Mouse (Mus musculus) embryonic facial prominence, embryonic 11.5 days (tissue): ENCODE data around the gene Gm4491. TPM values are rescaled to one million over a fixed set of nuclear protein-coding genes. Genes with fewer than 3 reads are reported as not detected.

Source experiments
- ATAC-seq: fragments of 200-750 bp; cut with Nextera tagmentation; replicated peaks from 2 replicates; pipeline ENCODE4 v1.8.0; 2017; ENCODE audit warnings: low read depth; ENCODE audit not compliant: insufficient number of reproducible peaks, low FRiP score, low TSS enrichment
- DNase-seq: peaks from one replicate; pipeline ENCODE4 v3.0.0-alpha.2; 2015; ENCODE audit warnings: low spot score
- H3K27ac ChIP-seq: fragments of 300-500 bp; sonication (generic); replicated peaks from 2 replicates; pipeline ENCODE4 v1.5.1; 2014; ENCODE audit warnings: mild to moderate bottlenecking, low read depth, low read length, control low read depth
- H3K27me3 ChIP-seq: fragments of 300-500 bp; sonication (generic); 2 replicates; pipeline ENCODE4 v1.6.1; 2014; ENCODE audit warnings: mild to moderate bottlenecking, low read length, moderate library complexity, mixed read lengths; ENCODE audit not compliant: control insufficient read depth, insufficient read depth
- H3K36me3 ChIP-seq: fragments of 300-500 bp; sonication (generic); replicated peaks from 2 replicates; pipeline ENCODE4 v1.6.1; 2014; ENCODE audit warnings: low read depth, mild to moderate bottlenecking, low read length, moderate library complexity, mixed read lengths; ENCODE audit not compliant: control insufficient read depth, insufficient read depth
- H3K4me1 ChIP-seq: fragments of 300-500 bp; sonication (generic); 2 replicates; pipeline ENCODE4 v1.6.1; 2014; ENCODE audit warnings: low read length, mixed read lengths; ENCODE audit not compliant: control insufficient read depth, insufficient read depth
- H3K4me2 ChIP-seq: fragments of 300-500 bp; sonication (generic); 2 replicates; pipeline ENCODE4 v1.6.1; 2014; ENCODE audit warnings: low read depth, mild to moderate bottlenecking, control low read depth, low read length, moderate library complexity
- H3K4me3 ChIP-seq: fragments of 300-500 bp; sonication (generic); 2 replicates; pipeline ENCODE4 v1.5.1; 2014; ENCODE audit warnings: low read depth, low read length, control low read depth
- H3K9ac ChIP-seq: fragments of 300-500 bp; sonication (generic); replicated peaks from 2 replicates; pipeline ENCODE4 v1.6.1; 2014; ENCODE audit warnings: mild to moderate bottlenecking, control low read depth, low read length
- H3K9me3 ChIP-seq: fragments of 300-500 bp; sonication (generic); replicated peaks from 2 replicates; pipeline ENCODE4 v1.6.1; 2016; ENCODE audit warnings: mild to moderate bottlenecking, low read length, inconsistent platforms, mixed read lengths; ENCODE audit not compliant: control insufficient read depth
- WGBS: fragments of 180-500 bp; shearing (Covaris S2); extraction: QIAGEN DNeasy Blood & Tissue Kit; methylation state at CpG from one replicate; pipeline ENCODE4 v1.1.7; 2014; 5-methylcytosine and 5-hydroxymethylcytosine counted together
- polyA plus RNA-seq: library from polyadenylated mRNA; unstranded; fragments of >200 nt; fragmentation: Nextera tagmentation; extraction: Ambion mirVana; gene quantifications from 2 replicates; pipeline ENCODE4 v1.2.1, GENCODE M21; 2014

The Gm4491 gene
- polyA plus RNA-seq, 1 experiment from 2014 or later, result not detected

- no peak for ATAC-seq
- Histone ChIP-seq H3K9ac (no peak overlapping the region), H3K4me2 (no peak overlapping the region), H3K4me3 (no peak overlapping the region), H3K27me3 (no peaks in the 10 kb centered on the region), H3K9me3 (no peaks in the 10 kb centered on the region), H3K36me3 (no peaks in the 10 kb centered on the region), H3K27ac (no peak overlapping the region), H3K4me1 (no peaks in the 10 kb centered on the region)
- no peak for DNase-seq
- 78% methylated on average over 7 of the region's 7 CpGs for whole genome bisulfite sequencing
Observed at GRCm38 (mm10) chr14:57122295-57122694, 6.6 kb upstream of the Gm4491 start.

- DNase-seq, result peak; percentile 83
- WGBS, result 9% methylated on average over 4 of the region's 4 CpGs
- Histone ChIP-seq H3K36me3 (no peaks in the 10 kb centered on the region), H3K27ac (no peak overlapping the region), H3K27me3 (peaks cover 30% of the 10 kb centered on the region), H3K4me3 (no peak overlapping the region), H3K4me1 (peaks cover under 1% of the 10 kb centered on the region), H3K4me2 (no peak overlapping the region), H3K9ac (no peak overlapping the region), H3K9me3 (no peaks in the 10 kb centered on the region)
- no peak for ATAC-seq
Observed at GRCm38 (mm10) chr14:57109194-57109593, 6.5 kb downstream of the Gm4491 start.

GRCm38 (mm10) chr14:57107916-57108315 is 7.8 kb downstream of the Gm4491 start:
- no peaks in the 10 kb centered on the region for H3K36me3 ChIP-seq
- H3K9ac ChIP-seq, result no peak overlapping the region
- H3K9me3 ChIP-seq, result no peaks in the 10 kb centered on the region
- H3K4me3 ChIP-seq, result no peak overlapping the region
- DNase-seq (no peak), ATAC-seq (no peak)
- peaks cover 4% of the 10 kb centered on the region for H3K4me1 ChIP-seq
- H3K27me3 ChIP-seq, result peaks cover 41% of the 10 kb centered on the region
- WGBS, result 72% methylated on average over 5 of the region's 5 CpGs
- H3K27ac ChIP-seq, result no peak overlapping the region
- H3K4me2 ChIP-seq, result no peak overlapping the region

GRCm38 (mm10) chr14:57107091-57107490 is 8.6 kb downstream of the Gm4491 start:
- H3K27me3 ChIP-seq, result peaks cover 46% of the 10 kb centered on the region
- 75% methylated on average over 8 of the region's 8 CpGs for WGBS

GRCm38 (mm10) chr14:57105721-57106120 is 10.0 kb downstream of the Gm4491 start:
- H3K4me2 ChIP-seq, result no peak overlapping the region
- DNase-seq, result no peak
- no peaks in the 10 kb centered on the region for H3K9me3 ChIP-seq
- WGBS, result 36% methylated on average over 11 of the region's 11 CpGs
- no peak for ATAC-seq
- no peak overlapping the region for H3K4me3 ChIP-seq
- H3K9ac ChIP-seq, result no peak overlapping the region
- H3K27ac ChIP-seq, result no peak overlapping the region
- H3K36me3 ChIP-seq, result no peaks in the 10 kb centered on the region
- peaks cover 4% of the 10 kb centered on the region for H3K4me1 ChIP-seq
- H3K27me3 ChIP-seq, result peaks cover 48% of the 10 kb centered on the region

More at GRCm38 (mm10) chr14:57107091-57107490, 8.6 kb downstream of the Gm4491 start:
- Histone ChIP-seq H3K4me1 (peaks cover 4% of the 10 kb centered on the region), H3K4me2 (no peak overlapping the region), H3K36me3 (no peaks in the 10 kb centered on the region), H3K9me3 (no peaks in the 10 kb centered on the region), H3K9ac (no peak overlapping the region), H3K27ac (0 out of 2 replicates have a peak overlapping the region, but pooled peaks have one; percentile 20), H3K4me3 (no peak overlapping the region)
- ATAC-seq, result no peak
- no peak for DNase-seq

GRCm38 (mm10) chr14:57105111-57105510 is 10.6 kb downstream of the Gm4491 start:
- H3K27me3 ChIP-seq, result peaks cover 48% of the 10 kb centered on the region
- H3K27ac ChIP-seq, result no peak overlapping the region
- H3K4me3 ChIP-seq, result no peak overlapping the region
- no peak overlapping the region for H3K9ac ChIP-seq
- no peak for DNase-seq
- no peaks in the 10 kb centered on the region for H3K36me3 ChIP-seq
- H3K4me1 ChIP-seq, result peaks cover 4% of the 10 kb centered on the region
- no peak for ATAC-seq
- no peaks in the 10 kb centered on the region for H3K9me3 ChIP-seq
- peak overlapping the region; percentile 98; the same call in 1 of the 2 replicates for H3K4me2 ChIP-seq
- 7% methylated on average over 14 of the region's 14 CpGs for WGBS

- no peaks in the 10 kb centered on the region for H3K36me3 ChIP-seq
- H3K9ac ChIP-seq, result peak within 1 kb of the TSS; percentile 54
- H3K4me2 ChIP-seq, result peak within 1 kb of the TSS; percentile 98
- peak; percentile 59 for DNase-seq
- H3K4me3 ChIP-seq, result peak within 1 kb of the TSS; percentile 54
- H3K27me3 ChIP-seq, result peaks cover 48% of the 10 kb centered on the region
- H3K9me3 ChIP-seq, result no peaks in the 10 kb centered on the region
- under 1% methylated on average over 86 of the region's 101 CpGs for WGBS
- peaks cover 4% of the 10 kb centered on the region for H3K4me1 ChIP-seq
- no peak within 1 kb of the TSS for H3K27ac ChIP-seq
- peak; percentile 74 for ATAC-seq
Observed at GRCm38 (mm10) chr14:57104106-57105023, 11.3 kb downstream of the Gm4491 start, which contains the start of gene Gjb2. Gjb2 (minus strand) TSS chr14:57104702.

- WGBS, result 2% methylated on average over 22 of the region's 22 CpGs
- H3K4me2 ChIP-seq, result peak overlapping the region; percentile 98
- ATAC-seq (no peak), DNase-seq (no peak)
- peak overlapping the region; percentile 54 for H3K4me3 ChIP-seq
- no peaks in the 10 kb centered on the region for H3K9me3 ChIP-seq
- H3K36me3 ChIP-seq, result no peaks in the 10 kb centered on the region
- H3K4me1 ChIP-seq, result peaks cover 4% of the 10 kb centered on the region
- no peak overlapping the region for H3K27ac ChIP-seq
- peaks cover 48% of the 10 kb centered on the region for H3K27me3 ChIP-seq
- H3K9ac ChIP-seq, result peak overlapping the region; percentile 54
Observed at GRCm38 (mm10) chr14:57103711-57104105, 12.0 kb downstream of the Gm4491 start.
